Mouse (Mus musculus) MEL (cell line): ENCODE results near the gene Ldhc. TPM values are rescaled to one million over a fixed set of nuclear protein-coding genes. Genes with fewer than 3 reads are reported as not detected.

Experiments used
- DNase-seq: peaks from one replicate; pipeline ENCODE4 v3.0.0; 2011; ENCODE audit warnings: low read depth, low spot score
- H3K27ac ChIP-seq: 2 replicates; pipeline ENCODE4 v1.5.1; 2012; ENCODE audit warnings: low read depth, mild to moderate bottlenecking, control low read depth, low read length, moderate library complexity; ENCODE audit not compliant: control insufficient read depth
- H3K27me3 ChIP-seq, 2 experiments: fragments of 150-350 bp in 1 of 2; sonication (generic) in 1 of 2; 2 replicates each; pipeline ENCODE4 v1.6.1; 2012; ENCODE audit warnings: low read length in 2 of 2, mild to moderate bottlenecking in 2 of 2, improper control_type of control experiment in 1 of 2, moderate library complexity in 1 of 2; ENCODE audit not compliant: insufficient read depth in 2 of 2, control insufficient read depth in 1 of 2
- H3K36me3 ChIP-seq, 2 experiments: 2 replicates each; pipeline ENCODE4 v1.6.1; 2012 to 2014; ENCODE audit warnings: low read length in 2 of 2, improper control_type of control experiment in 1 of 2, inconsistent platforms in 1 of 2, mild to moderate bottlenecking in 1 of 2; ENCODE audit not compliant: insufficient read depth in 2 of 2, control insufficient read depth in 1 of 2
- H3K4me1 ChIP-seq, 2 experiments: fragments of 150-350 bp in 1 of 2; sonication (generic) in 1 of 2; 2 replicates each; pipeline ENCODE4 v1.6.1; 2012; ENCODE audit warnings: low read length in 2 of 2, improper control_type of control experiment in 1 of 2, mild to moderate bottlenecking in 1 of 2; ENCODE audit not compliant: insufficient read depth in 2 of 2, control insufficient read depth in 1 of 2
- H3K4me3 ChIP-seq, 2 experiments: fragments of 150-350 bp in 1 of 2; sonication (generic) in 1 of 2; 2 replicates each; pipeline ENCODE4 v1.5.1; 2012; ENCODE audit warnings: low read depth in 2 of 2, low read length in 2 of 2, mild to moderate bottlenecking in 2 of 2, moderate library complexity in 2 of 2, control low read depth in 1 of 2, improper control_type of control experiment in 1 of 2; ENCODE audit not compliant: control insufficient read depth in 1 of 2, insufficient read depth in 1 of 2
- H3K79me2 ChIP-seq: 2 replicates; pipeline ENCODE4 v1.6.1; 2012; ENCODE audit warnings: mild to moderate bottlenecking, low read length, moderate library complexity; ENCODE audit not compliant: control insufficient read depth, poor library complexity, insufficient read depth
- H3K9ac ChIP-seq: 2 replicates; pipeline ENCODE4 v1.6.1; 2012; ENCODE audit warnings: low read depth, mild to moderate bottlenecking, control low read depth, low read length, moderate library complexity; ENCODE audit not compliant: control insufficient read depth, poor library complexity, severe bottlenecking
- H3K9me3 ChIP-seq: fragments of 150-350 bp; sonication (generic); replicated peaks from 2 replicates; pipeline ENCODE4 v1.6.1; 2012; ENCODE audit warnings: mild to moderate bottlenecking, low read length, improper control_type of control experiment, moderate library complexity; ENCODE audit not compliant: insufficient read depth
- E2F4 ChIP-seq: IDR thresholded peaks from 2 replicates; pipeline ENCODE4 v1.6.1; 2011; ENCODE audit warnings: low read depth, low read length, improper control_type of control experiment, borderline replicate concordance
- ELF1 ChIP-seq: IDR thresholded peaks from 2 replicates; pipeline ENCODE4 v1.6.1; 2014; ENCODE audit warnings: low read depth, mild to moderate bottlenecking, inconsistent platforms, low read length, improper control_type of control experiment, moderate library complexity
- GABPA ChIP-seq: IDR thresholded peaks from 2 replicates; pipeline ENCODE4 v1.6.1; 2012; ENCODE audit warnings: low read depth, mild to moderate bottlenecking, inconsistent platforms, low read length, improper control_type of control experiment, moderate library complexity
- GATA1 ChIP-seq: IDR thresholded peaks from 2 replicates; pipeline ENCODE4 v1.6.1; 2011; ENCODE audit warnings: low read depth, low read length, improper control_type of control experiment
- MEF2A ChIP-seq: IDR thresholded peaks from 2 replicates; pipeline ENCODE4 v1.6.1; 2014; ENCODE audit warnings: low read depth, mild to moderate bottlenecking, inconsistent platforms, low read length, improper control_type of control experiment; ENCODE audit not compliant: poor library complexity, insufficient replicate concordance, severe bottlenecking; ENCODE audit errors: extremely low read depth
- MXI1 ChIP-seq: IDR thresholded peaks from 2 replicates; pipeline ENCODE4 v1.6.1; 2011; ENCODE audit warnings: mild to moderate bottlenecking, low read depth, low read length, improper control_type of control experiment
- POLR2A ChIP-seq, 2 experiments: IDR thresholded peaks; 2 replicates each; pipeline ENCODE4 v1.6.1; 2011 to 2012; ENCODE audit warnings: low read length in 2 of 2, mild to moderate bottlenecking in 2 of 2, control low read depth in 1 of 2, improper control_type of control experiment in 1 of 2, low read depth in 1 of 2, moderate library complexity in 1 of 2; ENCODE audit not compliant: control insufficient read depth in 1 of 2, insufficient read depth in 1 of 2, poor library complexity in 1 of 2
- POLR2AphosphoS2 ChIP-seq: IDR thresholded peaks from 2 replicates; pipeline ENCODE4 v1.6.1; 2011; ENCODE audit warnings: low read length, improper control_type of control experiment
- POLR2AphosphoS5 ChIP-seq: IDR thresholded peaks from 2 replicates; pipeline ENCODE4 v1.6.1; 2012; ENCODE audit warnings: low read depth, borderline replicate concordance, mild to moderate bottlenecking, inconsistent platforms, low read length, moderate library complexity, mixed read lengths
- SIN3A ChIP-seq: IDR thresholded peaks from 2 replicates; pipeline ENCODE4 v1.6.1; 2012; ENCODE audit warnings: low read length, improper control_type of control experiment, inconsistent platforms
- SMC3 ChIP-seq: IDR thresholded peaks from 2 replicates; pipeline ENCODE4 v1.6.1; 2011; ENCODE audit warnings: low read depth, low read length, improper control_type of control experiment
- TBP ChIP-seq: IDR thresholded peaks from 2 replicates; pipeline ENCODE4 v1.8.0; 2011; ENCODE audit warnings: low read depth, low read length, improper control_type of control experiment
- UBTF ChIP-seq: IDR thresholded peaks from 2 replicates; pipeline ENCODE4 v1.6.1; 2012; ENCODE audit warnings: low read depth, mild to moderate bottlenecking, inconsistent platforms, low read length, improper control_type of control experiment, moderate library complexity, borderline replicate concordance; ENCODE audit not compliant: insufficient read depth
- USF1 ChIP-seq: IDR thresholded peaks from 2 replicates; pipeline ENCODE4 v1.6.1; 2014; ENCODE audit warnings: low read depth, mild to moderate bottlenecking, inconsistent platforms, low read length, improper control_type of control experiment, moderate library complexity
- ZC3H11A ChIP-seq: IDR thresholded peaks from 2 replicates; pipeline ENCODE4 v1.6.1; 2012; ENCODE audit warnings: low read depth, mild to moderate bottlenecking, inconsistent platforms, low read length, improper control_type of control experiment
- ZKSCAN1 ChIP-seq: IDR thresholded peaks from 2 replicates; pipeline ENCODE4 v1.6.1; 2012; ENCODE audit warnings: low read depth, mild to moderate bottlenecking, inconsistent platforms, low read length, improper control_type of control experiment, moderate library complexity
- ZNF384 ChIP-seq: IDR thresholded peaks from 2 replicates; pipeline ENCODE4 v1.6.1; 2012; ENCODE audit warnings: low read depth, mild to moderate bottlenecking, inconsistent platforms, low read length, improper control_type of control experiment
- polyA plus RNA-seq, 2 experiments: library from polyadenylated mRNA; stranded (reverse) in 1 of 2; unstranded in 1 of 2; fragments of >175 nt in 1 of 2; fragments of >200 nt in 1 of 2; gene quantifications; 2 replicates each; pipeline versions ENCODE4 v1.2.1 to v1.2.4; 2012; ENCODE audit warnings: low replicate concordance in 2 of 2, low read depth in 1 of 2; ENCODE audit not compliant: insufficient read length in 2 of 2, insufficient read depth in 1 of 2, missing spikeins in 1 of 2
- total RNA-seq: library from RNA; depleted of rRNA; stranded (reverse); fragments of 300-350 nt; gene quantifications from 2 replicates; pipeline ENCODE4 v1.2.3, GENCODE M21; 2012

The Ldhc gene
- total and polyA plus RNA-seq, 3 experiments, result not detected

DNA sequence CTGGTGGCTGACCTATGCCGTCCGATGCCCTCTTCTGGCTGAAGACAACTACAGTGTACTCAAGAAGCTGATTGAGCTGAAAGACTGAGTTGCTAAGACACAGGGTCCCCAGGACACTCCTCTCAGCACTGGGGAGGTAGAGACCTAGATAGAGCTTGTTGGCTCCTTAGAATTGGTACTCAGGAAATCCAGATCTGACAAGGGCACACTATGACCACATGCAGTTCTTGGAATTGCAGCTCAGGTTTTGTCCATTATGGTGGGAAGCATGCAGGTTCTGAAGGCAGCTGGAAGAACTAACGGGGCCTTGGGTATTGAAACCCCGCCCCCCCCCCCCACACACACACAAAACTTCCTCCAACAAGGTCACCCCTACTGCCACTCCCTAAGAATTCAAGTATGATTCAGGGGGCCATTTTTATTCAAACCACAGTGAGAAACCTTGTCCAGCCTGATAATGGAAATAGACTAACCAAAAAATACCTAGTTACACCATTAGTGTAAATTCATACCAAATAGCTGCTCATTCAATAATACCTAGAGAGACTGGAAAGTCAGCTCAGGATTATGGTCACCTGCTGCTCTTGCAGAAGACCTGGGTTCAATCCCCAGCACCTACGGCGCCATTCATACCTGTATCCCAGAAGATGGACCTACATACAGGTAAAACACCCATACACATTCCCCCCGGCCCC, 5.0 kb upstream of the Ldhc start:
- no peak overlapping the region for H3K4me3 ChIP-seq
- no peaks in the 10 kb centered on the region for H3K27me3 ChIP-seq
- no peak overlapping the region for H3K27ac ChIP-seq
- H3K9ac ChIP-seq, result no peak overlapping the region
- no peak for TF ChIP-seq E2F4
- no peak for TF ChIP-seq MEF2A
- no peak for TF ChIP-seq ZC3H11A
- TF ChIP-seq SIN3A, result no peak
- 0 out of 2 replicates have a peak, but pooled peaks have one; percentile 23 for TF ChIP-seq POLR2AphosphoS5
- no peak for TF ChIP-seq ELF1
- TF ChIP-seq ZNF384, result no peak
- no peak for TF ChIP-seq GABPA
- peak; percentile 26; the same call in 1 of the 2 replicates for TF ChIP-seq SMC3
- no peak for TF ChIP-seq MXI1
- peak in 1 of 2 experiments; percentile 64; a peak in 2 of 4 replicates for TF ChIP-seq POLR2A (IDR thresholded peaks at IDR 0.05; ENCODE audit: control insufficient read depth in 1 of 2, insufficient read depth in 1 of 2, low read depth in 1 of 2, low read length in 2 of 2, poor library complexity in 1 of 2)
- no peak for TF ChIP-seq GATA1
- TF ChIP-seq ZKSCAN1, result no peak
- no peak for TF ChIP-seq USF1
- TF ChIP-seq UBTF, result no peak
- no peak for TF ChIP-seq POLR2AphosphoS2
- no peak for TF ChIP-seq TBP
- H3K4me1 ChIP-seq, result no peaks in the 10 kb centered on the region
- H3K79me2 ChIP-seq, result peaks cover 1% of the 10 kb centered on the region; the same call in 1 of the 2 replicates
- DNase-seq, result peak; percentile 68
- H3K9me3 ChIP-seq, result no peaks in the 10 kb centered on the region
- H3K36me3 ChIP-seq, result peaks cover 0 to 21% of the 10 kb centered on the region in 2 experiments; a peak in 2 of 4 replicates

DNA sequence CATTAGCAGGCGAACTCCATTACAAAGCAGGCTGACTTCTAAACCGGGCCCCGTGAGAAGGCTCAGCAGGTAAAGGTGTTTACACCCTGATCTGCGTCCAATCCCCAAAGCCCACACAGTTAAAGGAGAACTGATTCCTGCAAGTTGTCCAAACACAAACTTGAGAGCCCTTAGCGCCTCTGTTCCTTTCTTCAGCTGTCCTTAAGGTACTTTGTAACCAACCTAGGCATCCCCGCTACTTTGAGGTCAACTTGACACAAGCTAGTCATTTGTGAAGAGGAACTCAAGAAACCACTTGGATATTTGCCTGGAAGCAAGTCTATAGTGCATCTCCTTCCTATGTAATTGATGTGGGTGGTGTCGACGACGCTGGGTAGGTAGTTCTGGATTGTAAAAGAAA, 3.6 kb upstream of the Ldhc start:
- Histone ChIP-seq H3K9ac (no peak overlapping the region), H3K36me3 (peaks cover 0 to 11% of the 10 kb centered on the region in 2 experiments; a peak in 2 of 4 replicates), H3K79me2 (no peaks in the 10 kb centered on the region), H3K9me3 (no peaks in the 10 kb centered on the region), H3K27me3 (no peaks in the 10 kb centered on the region), H3K4me1 (no peaks in the 10 kb centered on the region), H3K27ac (no peak overlapping the region), H3K4me3 (no peak overlapping the region)
- peak; percentile 60 for DNase-seq
- no peak for TF ChIP-seq POLR2A (IDR thresholded peaks at IDR 0.05; ENCODE audit: control insufficient read depth in 1 of 2, insufficient read depth in 1 of 2, low read depth in 1 of 2, low read length in 2 of 2, poor library complexity in 1 of 2)
